Mouse (Mus musculus) T-helper 2 cell (primary cell): ENCODE data around the gene Zfp69.

ENCODE experiments used
- in situ Hi-C: fragments of 300-600 bp; cut with MboI, MseI; formaldehyde crosslinking; loops from one replicate; pipeline ENCODE4 v1.15.1; 2025; ENCODE audit warnings: high pct_unique_total_duplicates

Gene Zfp69

DNA sequence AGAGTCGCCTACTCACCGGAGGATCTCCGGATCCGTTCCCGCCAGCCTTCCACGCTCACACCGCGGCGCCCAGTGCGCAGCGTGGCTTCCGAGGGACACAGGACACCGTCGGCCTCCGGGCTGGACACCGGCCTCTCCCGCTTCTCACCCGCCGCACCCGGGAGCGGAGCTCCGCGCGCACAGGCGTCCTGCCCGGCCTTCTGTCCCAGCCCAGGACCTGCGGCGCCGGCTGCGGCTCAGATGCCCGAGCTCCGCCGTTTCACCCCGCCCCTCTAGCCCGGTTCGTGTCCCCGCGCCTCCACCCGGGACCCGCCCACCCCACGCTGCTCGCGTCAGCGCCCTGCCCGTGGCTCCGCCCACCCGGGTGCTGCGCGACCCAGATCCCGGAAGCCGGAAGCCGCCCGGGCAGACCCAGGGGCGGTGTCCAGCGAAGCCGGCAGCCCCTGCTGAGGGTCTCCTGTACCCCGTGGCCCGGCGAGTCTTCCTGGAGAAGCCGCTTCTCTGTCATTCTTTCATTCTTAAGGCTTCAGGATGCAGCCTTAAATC is at the start of gene Zfp69:
Zfp69 (minus strand) TSS at position 272 of the 546 bp plus-strand sequence.
- in situ Hi-C loops = no loop called here

DNA sequence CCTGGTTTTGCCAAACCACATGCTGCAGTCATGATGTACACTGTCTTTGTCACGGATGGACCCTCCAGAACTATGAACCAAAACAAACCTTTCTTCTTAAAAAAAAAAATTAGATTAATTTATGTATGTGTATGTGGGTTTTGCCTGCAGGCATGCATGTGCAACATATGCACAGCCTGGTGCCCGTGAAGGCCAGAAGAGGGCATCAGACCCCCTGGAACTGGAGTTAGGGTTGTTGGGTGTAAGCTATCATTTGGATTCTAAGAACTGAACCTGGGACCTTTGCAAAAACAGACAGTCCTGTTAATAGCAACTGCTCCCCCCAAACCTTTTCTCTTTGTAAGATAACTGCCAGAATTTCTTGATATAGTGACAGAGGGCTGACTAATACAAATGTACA is 49.5 kb upstream of the Zfp69 start:
- in situ Hi-C loops = no loop called here

DNA sequence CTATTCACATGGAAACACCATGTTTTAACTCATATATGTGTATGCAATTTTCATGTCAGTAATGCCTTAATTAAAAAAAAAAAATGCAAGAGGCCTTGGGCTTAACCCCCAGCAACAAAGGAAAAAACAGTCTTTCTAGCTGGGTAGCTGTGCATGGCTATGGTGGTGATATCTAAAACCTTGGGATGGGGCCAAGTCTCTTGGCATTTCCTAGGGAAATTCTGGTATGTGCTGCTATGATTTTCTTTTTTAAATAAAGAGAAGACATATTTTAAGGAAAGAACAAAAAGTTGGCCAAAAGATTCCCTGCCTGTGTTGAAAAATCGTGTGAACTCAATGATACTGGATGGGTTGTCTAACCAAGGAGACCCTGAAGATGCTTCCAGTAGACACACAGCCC is 44.4 kb upstream of the Zfp69 start:
- in situ Hi-C loops = no loop called here

DNA sequence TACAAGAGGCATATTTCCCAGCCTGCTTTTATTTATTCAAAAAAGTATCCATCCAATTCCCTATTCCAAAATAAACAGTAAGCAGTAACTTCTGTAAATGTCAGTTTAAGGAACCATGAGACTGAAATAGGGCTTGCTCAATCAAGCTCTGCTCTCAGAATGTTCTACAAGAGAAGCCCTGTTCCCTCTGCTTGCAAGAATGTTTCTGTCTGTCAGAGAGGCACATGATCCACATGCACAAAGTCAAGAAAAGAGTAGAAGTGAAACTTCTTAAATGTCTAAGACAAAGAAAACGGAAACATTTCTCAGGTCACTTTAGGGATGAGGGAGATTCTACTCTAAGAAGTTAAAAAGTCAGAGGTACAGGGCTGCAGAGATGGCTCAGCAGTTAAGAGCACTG is 41.5 kb upstream of the Zfp69 start:
- in situ Hi-C loops = no loop called here

DNA sequence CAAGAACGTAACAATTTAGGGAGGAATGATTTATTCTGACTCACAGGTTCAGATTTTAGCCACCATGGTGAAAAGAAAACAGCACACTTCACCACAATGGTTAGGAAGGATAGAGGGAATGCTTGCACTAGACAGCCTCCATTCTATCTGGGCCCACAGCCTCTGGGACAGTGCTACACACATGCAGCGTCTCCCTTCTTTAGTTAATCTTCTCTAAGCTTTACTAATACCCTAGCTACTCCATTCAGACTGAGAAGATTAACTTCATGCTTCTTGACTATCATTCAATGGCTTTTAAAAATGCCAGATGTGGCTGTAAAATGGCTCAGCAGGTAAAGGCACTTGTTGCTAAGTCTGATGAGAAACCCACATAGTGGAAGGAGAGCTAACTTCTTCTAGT is 40.8 kb upstream of the Zfp69 start:
- in situ Hi-C loops = no loop called here

DNA sequence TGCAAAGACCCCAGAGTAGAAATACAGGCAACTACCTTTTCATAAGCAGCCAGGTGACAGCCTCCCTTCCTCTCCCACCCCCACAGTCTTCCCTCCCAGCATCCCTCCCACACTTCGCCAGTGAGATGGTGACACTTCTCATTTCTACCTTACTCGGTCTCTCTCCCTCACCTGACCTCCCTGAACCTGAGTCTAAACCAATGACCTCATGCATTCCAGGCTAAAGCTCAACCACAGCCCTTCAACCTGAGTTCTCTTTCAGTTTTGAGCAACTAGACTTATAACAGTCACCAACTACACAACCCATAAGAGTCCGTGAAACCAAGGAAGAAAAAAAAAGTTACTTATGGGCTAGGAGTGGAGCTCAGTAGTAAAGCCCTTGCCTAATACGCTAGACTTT is 35.8 kb upstream of the Zfp69 start:
- in situ Hi-C loops = loop anchor here (5.0 kb wide), 1 partner anchor 40 kb away; no protein-coding TSS in a partner anchor

DNA sequence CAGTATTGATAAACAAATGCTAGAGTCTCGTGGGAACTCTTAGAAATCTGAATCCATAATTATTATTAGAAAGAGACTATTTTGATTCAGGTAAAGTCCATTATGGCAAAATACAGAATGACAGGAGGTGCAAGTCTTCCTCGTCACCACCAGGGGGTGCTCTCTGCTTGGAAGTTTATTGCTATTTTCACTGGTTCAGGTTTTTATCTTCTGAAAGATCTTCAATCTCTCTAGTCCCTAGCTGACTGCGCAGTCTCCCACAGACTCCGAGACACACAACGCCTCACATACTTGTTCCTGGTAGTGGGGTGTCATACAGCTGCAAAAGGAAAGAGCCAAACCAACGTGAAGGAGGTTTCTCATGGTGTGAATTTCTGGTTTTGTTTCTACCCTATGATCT is 34.9 kb upstream of the Zfp69 start:
- in situ Hi-C loops = loop anchor here (5.0 kb wide), 1 partner anchor 41 kb away; no protein-coding TSS in a partner anchor

DNA sequence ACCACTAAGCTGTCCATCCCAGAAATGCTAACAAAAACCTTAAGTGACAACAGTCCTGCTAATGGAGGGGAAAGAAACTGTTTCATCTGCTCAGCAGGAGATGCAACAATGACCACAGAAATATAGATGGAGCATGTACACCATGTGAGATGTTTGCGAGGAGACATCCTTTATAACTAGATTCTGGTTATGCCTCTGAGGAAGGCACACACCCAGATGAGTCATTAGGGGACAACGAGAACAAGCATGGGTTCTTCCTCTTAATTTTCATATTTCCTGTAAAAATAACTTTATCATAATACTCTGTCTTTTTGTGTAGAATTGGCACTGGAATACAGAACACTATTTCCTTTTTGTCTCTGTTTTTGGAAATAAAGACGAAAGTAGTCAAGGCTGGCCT is 26.7 kb upstream of the Zfp69 start:
- in situ Hi-C loops = no loop called here

DNA sequence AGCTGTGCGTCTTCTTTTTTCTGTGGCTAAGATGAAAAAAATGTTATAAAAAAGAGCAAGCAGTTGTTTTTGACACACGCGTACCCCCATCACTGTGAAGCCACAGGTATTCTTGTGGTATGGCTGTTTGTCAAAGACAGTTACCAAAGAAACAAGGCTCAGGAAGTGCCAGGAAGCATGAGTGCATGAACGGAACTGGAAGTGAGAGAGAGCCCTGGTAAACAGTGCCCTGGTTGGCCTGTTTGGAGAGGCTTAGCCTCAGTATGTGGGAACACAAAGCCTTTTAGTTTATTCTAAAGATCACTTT is 23.9 kb upstream of the Zfp69 start:
- in situ Hi-C loops = no loop called here

DNA sequence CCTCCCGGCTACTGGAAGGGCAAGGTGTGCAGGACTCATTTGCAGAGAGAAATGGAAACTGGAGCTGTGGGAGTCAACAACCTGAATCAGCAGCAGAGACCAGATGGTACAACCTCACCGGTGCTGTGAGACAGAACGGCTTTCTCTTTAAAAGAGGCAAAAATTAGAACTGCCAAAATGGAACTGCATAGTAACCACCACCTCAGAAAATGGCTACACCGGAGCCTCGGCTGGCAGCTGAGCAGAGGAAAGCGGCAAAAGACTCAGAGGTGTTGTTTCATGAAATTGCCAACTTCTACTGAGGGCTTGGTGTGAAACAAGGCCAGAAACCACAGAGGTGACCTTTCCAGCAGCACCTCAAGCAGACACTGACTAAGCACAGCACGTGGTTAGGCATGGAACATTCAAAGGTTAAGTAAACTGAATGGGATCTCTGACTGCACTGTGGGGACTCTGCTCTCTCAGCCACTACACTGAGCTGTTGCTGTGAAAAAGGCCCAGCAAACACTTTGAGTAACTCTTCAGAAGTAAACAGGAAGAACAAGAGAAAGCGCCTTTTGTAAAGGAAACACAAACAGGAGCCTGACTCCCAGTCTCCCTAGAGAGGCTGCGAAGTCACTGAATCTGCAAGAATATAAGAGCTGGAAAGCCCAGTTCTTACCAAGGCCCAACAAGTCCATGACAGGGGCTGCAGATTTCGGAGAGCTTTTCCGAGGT is 23.4 kb upstream of the Zfp69 start:
- in situ Hi-C loops = no loop called here

DNA sequence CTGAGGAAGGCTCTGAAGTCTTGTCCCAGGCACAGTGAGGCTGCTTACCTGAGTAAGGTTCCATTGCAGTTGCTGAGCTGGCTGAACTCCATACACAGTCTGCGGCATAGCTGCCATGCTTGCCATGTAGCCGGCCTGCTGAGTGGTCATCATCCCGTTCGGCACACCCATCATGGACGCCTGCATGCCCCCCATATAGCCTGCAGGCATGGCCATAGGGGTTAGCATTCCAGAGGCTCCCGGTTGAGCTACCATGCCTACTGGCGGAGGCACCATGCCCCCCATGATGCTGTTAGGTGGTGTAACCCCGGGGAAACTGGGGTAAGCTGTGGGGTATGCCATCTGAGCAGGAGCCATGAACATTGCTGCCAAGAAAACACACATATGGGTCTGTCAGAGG is 20.3 kb upstream of the Zfp69 start:
- in situ Hi-C loops = no loop called here

DNA sequence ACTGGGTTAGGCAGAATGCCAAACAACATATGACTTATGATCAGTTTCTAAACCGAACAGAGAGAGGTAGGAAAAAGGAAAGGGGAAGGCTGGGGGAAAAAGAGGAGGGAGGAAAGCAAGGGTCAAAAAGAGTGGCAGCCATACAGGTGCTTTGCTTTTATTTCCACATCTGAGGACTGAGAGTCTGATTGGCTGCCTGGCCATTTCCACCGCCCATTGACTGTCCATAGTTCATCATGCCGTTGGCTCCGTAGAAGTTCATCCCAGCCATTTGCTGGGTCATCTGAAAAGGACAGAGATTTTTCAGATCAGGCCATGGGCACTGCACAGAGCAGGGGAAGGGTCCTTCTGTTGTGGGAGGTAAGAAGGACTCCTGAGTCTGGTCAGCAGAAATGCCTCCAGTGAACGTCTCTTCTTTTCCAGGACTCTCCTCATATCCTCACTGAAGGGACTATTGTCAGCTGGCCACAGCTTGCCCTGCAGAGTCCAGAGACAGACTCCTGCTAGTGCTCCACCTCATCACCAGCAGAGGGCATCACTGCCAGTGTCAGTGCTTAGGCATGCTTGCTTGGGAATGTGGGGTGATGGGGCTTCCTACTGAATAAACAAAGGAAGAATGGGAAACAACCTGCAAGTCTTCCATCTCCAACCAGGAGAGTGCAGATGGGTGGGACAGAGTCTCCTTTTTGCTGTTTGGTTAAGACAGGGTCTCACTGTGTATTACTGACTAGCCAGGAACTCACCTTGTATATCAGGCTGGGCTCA is 18.1 kb upstream of the Zfp69 start:
- in situ Hi-C loops = no loop called here

DNA sequence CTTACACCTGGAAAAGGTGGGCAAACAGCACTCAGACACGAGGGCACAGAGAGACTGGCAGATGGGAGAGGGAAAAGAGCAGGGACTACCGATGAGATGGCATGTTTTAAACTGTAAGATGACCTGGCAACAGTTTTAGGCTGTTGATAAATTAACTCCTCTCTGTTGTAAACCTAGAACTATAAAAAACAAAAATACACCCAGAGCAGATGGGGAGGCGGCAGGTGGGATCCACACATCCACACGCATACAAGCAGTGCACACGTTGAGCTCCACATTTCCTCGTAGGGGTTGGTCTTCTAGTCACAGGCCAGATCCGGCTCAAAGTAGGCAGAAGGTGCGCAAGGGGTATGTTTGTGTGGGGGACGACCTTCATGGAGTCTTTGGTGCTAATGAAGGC is 17.0 kb upstream of the Zfp69 start:
- in situ Hi-C loops = no loop called here

DNA sequence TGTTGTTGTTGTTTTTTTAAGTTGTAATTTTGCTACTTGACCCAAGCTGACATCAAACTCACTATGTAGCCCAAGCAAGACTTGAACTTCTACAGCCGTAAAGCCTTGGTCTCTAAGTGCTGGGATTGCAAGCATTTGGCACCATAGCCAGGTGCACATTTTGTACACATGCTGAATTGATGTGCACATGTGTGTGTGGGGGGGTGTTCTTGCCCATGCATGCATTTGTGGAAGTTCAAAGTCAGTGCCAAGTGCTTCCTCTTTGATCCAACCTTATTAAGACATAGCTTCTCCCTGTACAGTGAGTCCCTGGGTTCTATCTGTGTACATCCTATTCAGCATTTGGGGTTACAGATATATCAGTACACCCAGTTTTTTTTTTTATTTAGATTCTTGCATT is 4.1 kb upstream of the Zfp69 start:
- in situ Hi-C loops = no loop called here

DNA sequence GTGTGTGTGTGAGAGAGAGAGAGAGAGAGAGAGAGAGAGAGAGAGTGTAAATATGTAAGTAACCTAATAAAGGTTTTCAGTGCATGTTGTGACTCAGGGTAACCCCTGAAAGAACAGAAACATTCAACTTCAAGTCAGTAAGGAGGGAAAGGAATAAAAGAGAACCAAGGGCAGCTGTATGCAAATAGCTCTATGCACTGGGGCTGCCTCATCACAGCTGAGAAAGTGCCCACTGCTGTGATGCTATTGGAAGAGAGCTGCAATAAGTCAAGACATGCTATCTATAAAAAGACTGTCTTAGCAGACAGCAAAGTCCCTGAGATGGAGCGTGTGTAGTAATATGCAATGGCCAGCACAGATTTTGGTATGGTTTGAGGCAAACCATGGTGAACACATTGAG is 2.2 kb upstream of the Zfp69 start:
- in situ Hi-C loops = no loop called here

DNA sequence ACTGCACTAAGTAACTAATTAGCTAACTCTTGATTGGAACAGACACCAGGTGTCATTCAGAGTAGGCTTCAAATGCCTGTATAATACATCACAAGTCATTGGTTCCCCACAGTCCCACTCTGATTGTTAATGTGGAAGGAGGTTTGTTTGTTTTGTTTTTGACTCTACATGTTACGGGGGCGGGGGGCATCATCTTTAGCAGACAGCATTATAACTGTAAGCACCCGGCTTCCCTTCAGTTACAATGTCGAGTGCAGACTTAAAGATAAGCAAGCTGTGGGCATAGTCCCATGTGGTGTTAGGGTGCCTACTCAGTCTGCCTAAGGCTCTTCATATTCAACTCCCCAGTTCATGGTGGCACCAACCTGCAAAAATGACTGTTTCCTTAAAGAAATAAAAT is 1.5 kb upstream of the Zfp69 start:
- in situ Hi-C loops = no loop called here

DNA sequence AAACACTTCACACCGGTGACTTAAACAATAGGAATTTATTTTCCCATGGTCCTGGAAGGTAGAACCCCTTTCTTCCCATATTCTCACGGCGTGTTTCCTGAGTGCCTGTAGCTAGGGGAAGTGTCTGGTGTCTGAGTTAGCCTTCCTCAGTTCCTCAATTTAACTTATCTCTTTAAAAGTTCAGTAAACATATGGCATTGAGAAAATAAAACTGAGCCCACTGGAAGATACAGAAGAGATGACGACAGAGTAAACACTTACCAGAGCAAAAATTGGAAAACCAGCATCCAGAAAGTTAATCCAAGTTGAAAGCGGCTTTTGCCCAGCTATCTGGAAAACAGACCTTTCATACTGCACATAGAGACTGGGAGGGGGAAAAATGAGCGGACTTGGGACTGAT is 664 bp upstream of the Zfp69 start:
- in situ Hi-C loops = no loop called here

DNA sequence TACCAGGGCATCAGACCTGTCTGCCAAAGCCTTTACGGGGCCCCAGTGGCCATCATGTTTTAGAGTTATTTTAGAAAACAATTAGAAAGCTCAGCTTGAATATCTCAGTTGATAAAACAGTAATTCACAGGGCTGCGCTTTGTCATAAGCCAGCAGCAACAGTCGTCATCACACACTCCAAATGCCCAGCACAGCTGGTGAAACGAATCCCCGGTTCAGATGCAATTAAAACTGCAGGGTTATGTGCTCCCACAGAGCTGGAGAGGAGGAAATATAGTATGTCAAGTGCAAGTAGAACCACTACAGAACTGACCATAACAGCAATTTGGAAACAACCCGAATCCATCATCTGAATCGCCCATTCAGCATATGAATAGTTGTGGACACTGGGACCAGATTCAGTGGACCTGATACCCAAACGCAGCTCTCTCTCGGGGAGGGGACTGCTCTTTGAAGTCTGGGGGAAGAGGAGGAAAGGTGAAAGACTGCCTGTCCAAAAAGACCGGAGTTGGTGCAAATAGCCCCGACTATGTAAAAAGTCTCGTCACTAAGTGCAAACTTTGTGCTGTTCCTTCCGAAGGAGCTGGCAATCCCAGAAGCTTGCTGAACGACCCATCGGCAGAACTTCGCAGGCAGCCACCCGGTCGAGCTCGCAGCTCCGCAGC is 604 bp downstream of the Zfp69 start:
- in situ Hi-C loops = no loop called here

DNA sequence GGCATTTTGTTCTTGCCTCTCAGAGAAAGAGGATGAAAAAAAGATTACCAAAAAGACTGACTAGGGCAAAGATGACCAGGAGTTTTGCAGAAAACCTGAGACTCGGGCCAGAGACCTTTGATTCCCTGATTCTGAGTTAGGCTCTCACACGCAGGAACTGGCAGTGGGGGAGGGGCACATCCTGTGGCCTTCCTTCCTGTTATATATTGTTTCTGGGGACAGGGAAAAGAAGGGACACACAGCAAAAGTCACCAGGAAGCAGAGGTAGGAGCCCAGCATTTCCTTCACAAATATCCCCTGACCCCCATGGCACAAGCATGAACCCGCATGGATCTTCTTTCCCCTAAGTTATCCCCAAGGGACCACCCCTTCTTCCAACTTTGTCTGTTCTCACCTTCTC is 2.6 kb downstream of the Zfp69 start:
- in situ Hi-C loops = no loop called here

DNA sequence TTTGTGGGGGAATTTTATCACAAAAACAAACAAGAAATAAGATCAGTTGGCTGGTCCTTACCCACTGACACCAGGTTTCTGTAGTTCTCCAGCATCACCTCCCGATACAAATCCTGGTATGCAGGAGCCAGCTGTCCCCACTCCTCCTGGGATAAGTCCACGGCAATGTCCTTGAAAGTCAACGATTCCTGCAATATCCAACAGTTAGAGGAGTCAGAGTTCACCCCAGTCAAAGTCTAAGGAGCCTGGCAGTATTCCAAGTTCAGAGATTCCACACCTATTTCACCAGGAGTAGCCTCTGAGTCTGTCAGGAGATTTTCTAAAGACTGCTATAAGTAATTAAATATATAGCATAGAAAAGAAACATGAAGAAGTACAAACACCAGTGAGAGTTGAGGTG is 16.5 kb downstream of the Zfp69 start:
- in situ Hi-C loops = no loop called here

DNA sequence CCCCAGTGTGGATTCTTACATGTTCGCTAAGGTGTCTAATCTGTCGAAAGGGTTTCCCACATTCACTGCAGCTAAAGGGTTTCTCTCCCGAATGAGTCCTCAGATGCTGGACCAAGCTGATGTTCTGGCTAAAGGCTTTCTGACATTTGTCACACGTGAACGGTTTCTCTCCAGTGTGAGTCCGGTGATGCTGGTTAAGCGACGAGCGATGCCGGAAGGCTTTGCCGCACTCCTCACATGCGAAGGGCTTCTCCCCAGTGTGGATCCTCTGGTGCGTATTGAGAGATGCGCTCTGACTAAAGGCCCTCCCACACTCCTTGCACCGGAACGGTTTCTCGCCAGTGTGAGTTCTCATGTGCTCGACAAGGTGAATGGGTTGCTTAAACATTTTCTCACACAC is 20.8 kb downstream of the Zfp69 start:
- in situ Hi-C loops = no loop called here

DNA sequence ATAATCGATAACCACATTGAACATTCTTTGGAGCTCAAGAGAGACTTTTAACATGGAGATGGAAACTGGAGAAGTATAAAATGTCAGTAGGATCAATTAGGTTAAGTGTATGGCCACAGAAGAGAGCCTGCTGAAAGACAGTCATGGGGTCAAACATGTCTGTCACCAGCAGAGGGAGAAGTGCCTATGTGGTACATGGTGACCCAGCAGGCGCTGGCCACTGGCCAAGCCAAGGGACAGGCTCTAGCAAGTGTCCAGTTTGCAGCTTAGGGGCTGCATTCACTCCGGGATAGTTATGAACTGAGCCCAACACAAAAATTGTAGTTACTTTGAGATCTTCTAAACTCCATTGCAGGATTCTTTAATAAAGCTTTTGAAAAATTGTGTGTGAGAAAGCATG is 22.8 kb downstream of the Zfp69 start:
- in situ Hi-C loops = no loop called here

DNA sequence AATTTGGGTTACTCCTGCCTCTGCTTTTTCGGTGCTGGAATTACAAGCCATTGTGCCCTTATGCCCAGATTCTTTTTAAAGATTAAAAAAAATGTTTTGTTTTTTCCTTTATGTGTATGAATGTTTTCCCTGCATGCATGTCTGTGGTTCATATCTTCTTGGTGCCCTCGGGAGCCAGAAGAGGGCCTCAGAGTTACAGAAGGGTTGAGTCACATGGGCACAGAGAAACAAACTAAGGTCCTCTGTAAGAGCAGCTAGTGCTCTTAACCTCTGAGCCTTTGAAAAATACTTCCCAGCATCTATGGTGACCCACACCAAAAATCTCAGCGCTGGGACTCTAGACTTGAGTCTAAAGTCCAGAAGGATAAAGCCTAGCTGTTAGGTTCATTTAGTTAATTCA is 26.1 kb downstream of the Zfp69 start:
- in situ Hi-C loops = no loop called here
